Mouse (Mus musculus) embryonic facial prominence, embryonic 11.5 days (tissue): ENCODE measurements at regions not wholly inside any gene's neighbourhood (a gene's known extent, or its start where the extent isn't known, plus 50 kb on each side); places are given as distances from the start of the nearest gene placed in this dataset.

Source experiments
- ATAC-seq: fragments of 200-750 bp; cut with Nextera tagmentation; replicated peaks from 2 replicates; pipeline ENCODE4 v1.8.0; 2017; ENCODE audit warnings: low read depth; ENCODE audit not compliant: insufficient number of reproducible peaks, low FRiP score, low TSS enrichment
- DNase-seq: peaks from one replicate; pipeline ENCODE4 v3.0.0-alpha.2; 2015; ENCODE audit warnings: low spot score
- H3K27ac ChIP-seq: fragments of 300-500 bp; sonication (generic); replicated peaks from 2 replicates; pipeline ENCODE4 v1.5.1; 2014; ENCODE audit warnings: mild to moderate bottlenecking, low read depth, low read length, control low read depth
- H3K27me3 ChIP-seq: fragments of 300-500 bp; sonication (generic); 2 replicates; pipeline ENCODE4 v1.6.1; 2014; ENCODE audit warnings: mild to moderate bottlenecking, low read length, moderate library complexity, mixed read lengths; ENCODE audit not compliant: control insufficient read depth, insufficient read depth
- H3K36me3 ChIP-seq: fragments of 300-500 bp; sonication (generic); replicated peaks from 2 replicates; pipeline ENCODE4 v1.6.1; 2014; ENCODE audit warnings: low read depth, mild to moderate bottlenecking, low read length, moderate library complexity, mixed read lengths; ENCODE audit not compliant: control insufficient read depth, insufficient read depth
- H3K4me1 ChIP-seq: fragments of 300-500 bp; sonication (generic); 2 replicates; pipeline ENCODE4 v1.6.1; 2014; ENCODE audit warnings: low read length, mixed read lengths; ENCODE audit not compliant: control insufficient read depth, insufficient read depth
- H3K4me2 ChIP-seq: fragments of 300-500 bp; sonication (generic); 2 replicates; pipeline ENCODE4 v1.6.1; 2014; ENCODE audit warnings: low read depth, mild to moderate bottlenecking, control low read depth, low read length, moderate library complexity
- H3K4me3 ChIP-seq: fragments of 300-500 bp; sonication (generic); 2 replicates; pipeline ENCODE4 v1.5.1; 2014; ENCODE audit warnings: low read depth, low read length, control low read depth
- H3K9ac ChIP-seq: fragments of 300-500 bp; sonication (generic); replicated peaks from 2 replicates; pipeline ENCODE4 v1.6.1; 2014; ENCODE audit warnings: mild to moderate bottlenecking, control low read depth, low read length
- H3K9me3 ChIP-seq: fragments of 300-500 bp; sonication (generic); replicated peaks from 2 replicates; pipeline ENCODE4 v1.6.1; 2016; ENCODE audit warnings: mild to moderate bottlenecking, low read length, inconsistent platforms, mixed read lengths; ENCODE audit not compliant: control insufficient read depth
- WGBS: fragments of 180-500 bp; shearing (Covaris S2); extraction: QIAGEN DNeasy Blood & Tissue Kit; methylation state at CpG from one replicate; pipeline ENCODE4 v1.1.7; 2014; 5-methylcytosine and 5-hydroxymethylcytosine counted together

DNA sequence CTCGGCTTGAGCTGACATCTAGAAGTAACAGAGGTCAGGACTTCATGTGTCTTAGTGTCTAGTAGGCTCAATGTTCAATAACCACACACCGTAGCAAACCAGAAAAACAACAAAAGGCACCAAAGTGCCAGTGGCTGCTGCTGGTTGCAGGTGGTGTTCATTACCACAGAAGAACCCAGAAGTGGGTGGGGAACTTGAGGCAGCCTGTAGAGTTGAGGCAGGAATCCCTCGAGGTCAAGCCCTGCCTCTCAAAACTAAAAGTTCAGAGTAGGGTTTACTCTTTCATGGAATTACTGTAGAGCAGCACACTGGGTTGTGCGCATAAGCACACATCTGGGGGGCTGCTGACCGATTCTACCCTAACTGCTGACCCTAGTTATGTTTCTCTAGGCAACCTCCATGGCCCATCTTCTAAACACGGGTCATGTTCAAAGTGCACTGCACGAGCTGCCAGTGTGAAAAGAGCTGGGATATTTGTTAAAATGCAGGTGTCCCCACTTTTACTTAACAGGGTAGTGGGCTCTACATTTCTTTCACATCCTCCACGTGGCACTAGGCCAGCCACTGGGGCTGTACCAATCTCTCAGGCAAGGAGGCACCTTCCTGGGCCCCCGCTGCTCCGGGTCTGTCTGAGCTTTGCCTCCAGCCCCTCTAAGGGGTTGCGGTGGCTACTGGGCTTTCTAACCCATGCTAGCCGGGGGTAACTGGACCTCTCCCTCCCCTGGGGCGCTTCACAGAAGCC, 69.6 kb downstream of the Zfp706 start:
- Histone ChIP-seq H3K36me3 (no peaks in the 10 kb centered on the region), H3K4me1 (no peaks in the 10 kb centered on the region; the same call in 1 of the 2 replicates), H3K9ac (peak overlapping the region; percentile 56), H3K9me3 (no peaks in the 10 kb centered on the region), H3K27me3 (no peaks in the 10 kb centered on the region), H3K4me3 (peak overlapping the region; percentile 47), H3K4me2 (peak overlapping the region; percentile 84), H3K27ac (peak overlapping the region; percentile 68)
- peak; percentile 10; the same call in 1 of the 2 replicates for ATAC-seq
- peak; percentile 69 for DNase-seq
- WGBS = 11% methylated on average over 13 of the region's 13 CpGs

DNA sequence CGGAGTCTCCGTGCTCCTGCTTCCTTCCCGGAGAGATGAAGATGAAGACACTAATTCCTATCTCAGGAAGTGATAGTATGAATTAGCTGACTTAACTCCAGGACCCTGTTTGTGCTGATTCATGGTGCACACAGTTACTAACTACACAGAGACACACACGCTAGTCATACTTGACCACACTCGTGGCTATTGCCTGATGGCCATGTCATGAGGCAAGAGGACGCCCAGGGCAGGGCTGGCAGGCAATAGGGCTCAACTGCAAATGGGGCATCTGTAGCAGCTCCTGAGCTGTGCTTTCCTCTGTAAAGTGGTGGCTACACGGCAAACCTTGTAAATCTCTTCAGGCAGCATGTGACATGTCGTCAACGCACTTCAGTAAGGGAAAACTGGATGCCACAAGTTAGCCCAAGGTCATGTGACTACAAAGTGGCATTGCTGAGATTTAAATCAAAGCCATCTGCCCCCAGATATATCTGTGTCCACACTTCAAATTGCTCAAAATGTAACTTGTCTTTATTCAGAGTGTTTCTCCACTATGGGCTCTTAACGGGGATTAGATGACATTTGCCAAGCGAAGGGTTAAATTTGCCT, 70.4 kb downstream of the Zfp706 start:
- Histone ChIP-seq H3K9ac (no peak overlapping the region), H3K36me3 (no peaks in the 10 kb centered on the region), H3K9me3 (no peaks in the 10 kb centered on the region), H3K27ac (no peak overlapping the region), H3K27me3 (no peaks in the 10 kb centered on the region), H3K4me1 (no peaks in the 10 kb centered on the region; the same call in 1 of the 2 replicates), H3K4me3 (no peak overlapping the region), H3K4me2 (no peak overlapping the region)
- WGBS = 78% methylated on average over 11 of the region's 11 CpGs
- DNase-seq (peak; percentile 44), ATAC-seq (no peak)

DNA sequence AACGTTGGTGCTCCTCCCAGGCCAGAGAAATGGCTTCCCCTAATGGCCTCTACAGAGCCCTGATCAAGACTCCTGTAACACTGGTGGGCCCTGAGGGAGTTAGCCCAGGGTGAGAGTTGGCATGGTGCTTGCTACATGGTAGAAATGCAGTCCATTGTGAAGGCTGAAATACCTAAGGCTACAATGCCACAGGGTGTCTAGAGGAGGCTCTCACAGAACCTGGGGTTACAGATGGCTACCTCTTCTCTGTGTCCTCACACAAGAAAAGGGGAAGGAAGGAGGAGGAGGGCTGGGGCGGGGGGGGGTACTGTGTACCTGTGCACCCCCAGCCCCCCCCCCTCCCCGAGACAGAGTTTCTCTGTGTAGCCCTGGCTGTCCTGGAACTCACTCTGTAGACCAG, 72.8 kb downstream of the Zfp706 start:
- ATAC-seq (no peak), DNase-seq (no peak)
- no peak overlapping the region for H3K27ac ChIP-seq
- no peaks in the 10 kb centered on the region; the same call in 1 of the 2 replicates for H3K4me1 ChIP-seq
- H3K9me3 ChIP-seq = no peaks in the 10 kb centered on the region
- no peak overlapping the region for H3K9ac ChIP-seq
- WGBS = 86% methylated on average over 2 of the region's 3 CpGs
- H3K27me3 ChIP-seq = no peaks in the 10 kb centered on the region
- no peak overlapping the region for H3K4me2 ChIP-seq
- no peak overlapping the region for H3K4me3 ChIP-seq
- H3K36me3 ChIP-seq = no peaks in the 10 kb centered on the region

DNA sequence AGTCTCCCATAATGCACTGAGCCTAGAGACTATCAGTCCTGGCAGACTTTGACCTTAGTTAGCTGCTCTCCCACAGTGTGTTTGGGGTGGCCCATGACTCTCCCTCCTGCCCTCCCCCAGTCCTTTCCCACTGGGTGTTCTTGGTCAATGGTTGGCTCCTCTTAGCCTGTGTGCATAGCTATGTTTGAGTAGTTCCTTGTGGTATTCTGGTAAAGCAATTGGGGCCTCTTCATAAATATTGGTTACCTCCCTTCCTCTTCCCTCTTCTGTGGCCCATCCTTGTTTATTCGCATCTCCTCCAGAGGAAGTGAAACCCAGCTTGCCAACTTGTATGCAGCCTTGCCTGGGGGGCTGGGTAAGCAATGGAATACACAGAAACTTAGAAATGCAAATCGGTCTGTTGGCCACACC, 74.0 kb downstream of the Zfp706 start:
- Histone ChIP-seq H3K9ac (no peak overlapping the region), H3K4me2 (no peak overlapping the region), H3K36me3 (no peaks in the 10 kb centered on the region), H3K4me1 (no peaks in the 10 kb centered on the region; the same call in 1 of the 2 replicates), H3K27ac (no peak overlapping the region), H3K9me3 (no peaks in the 10 kb centered on the region), H3K27me3 (no peaks in the 10 kb centered on the region), H3K4me3 (no peak overlapping the region)
- WGBS = 82% methylated on average over 2 of the region's 2 CpGs
- DNase-seq (no peak), ATAC-seq (no peak)

DNA sequence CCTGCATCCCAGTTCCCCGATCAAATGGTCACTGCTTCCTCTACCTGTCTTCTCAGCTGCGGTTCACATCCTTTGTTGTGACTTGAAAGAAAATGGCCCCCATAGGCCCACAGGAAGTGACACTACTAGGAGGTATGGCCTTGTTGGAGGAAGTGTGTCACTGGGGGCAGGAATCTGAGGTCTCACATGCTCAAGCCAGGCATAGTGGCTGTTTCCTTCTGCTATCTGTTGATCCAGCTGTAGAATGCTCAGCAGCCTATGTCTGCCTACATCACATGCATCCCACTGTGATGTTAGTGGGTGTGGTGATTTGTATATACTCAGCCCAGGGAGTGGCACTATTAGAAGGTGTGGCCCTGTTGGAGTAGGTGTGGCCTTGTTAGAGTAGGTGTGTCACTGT, 76.1 kb downstream of the Zfp706 start:
- H3K27ac ChIP-seq = no peak overlapping the region
- DNase-seq (no peak), ATAC-seq (no peak)
- no peaks in the 10 kb centered on the region for H3K4me1 ChIP-seq
- no peak overlapping the region for H3K4me2 ChIP-seq
- H3K9ac ChIP-seq = no peak overlapping the region
- H3K4me3 ChIP-seq = no peak overlapping the region
- no peaks in the 10 kb centered on the region for H3K27me3 ChIP-seq
- 72% methylated on average over 2 of the region's 2 CpGs for WGBS
- no peaks in the 10 kb centered on the region for H3K9me3 ChIP-seq
- H3K36me3 ChIP-seq = no peaks in the 10 kb centered on the region

DNA sequence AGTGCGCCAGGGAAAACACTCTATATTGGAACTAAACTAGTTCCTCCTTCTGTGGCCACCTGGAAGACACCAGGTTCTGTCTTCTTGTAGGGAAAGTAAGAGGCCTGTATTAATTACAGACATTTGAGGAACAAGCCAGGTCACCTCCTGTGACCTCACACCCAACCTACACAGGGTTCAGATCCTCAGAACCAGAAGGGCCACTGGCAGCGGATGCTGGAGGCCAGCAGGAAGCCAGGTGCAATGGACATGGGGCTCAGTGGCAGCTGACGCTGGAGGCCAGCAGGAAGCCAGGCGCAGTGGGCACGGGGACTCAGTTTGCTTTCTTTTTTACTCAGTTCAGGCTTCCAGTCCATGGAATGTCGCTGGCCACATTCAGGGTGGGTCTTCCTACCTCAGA, 77.1 kb downstream of the Zfp706 start:
- H3K4me3 ChIP-seq = no peak overlapping the region
- ATAC-seq (no peak), DNase-seq (no peak)
- no peak overlapping the region for H3K27ac ChIP-seq
- H3K36me3 ChIP-seq = no peaks in the 10 kb centered on the region
- 72% methylated on average over 6 of the region's 6 CpGs for WGBS
- no peaks in the 10 kb centered on the region for H3K4me1 ChIP-seq
- H3K27me3 ChIP-seq = no peaks in the 10 kb centered on the region
- H3K9ac ChIP-seq = no peak overlapping the region
- no peaks in the 10 kb centered on the region for H3K9me3 ChIP-seq
- no peak overlapping the region for H3K4me2 ChIP-seq

DNA sequence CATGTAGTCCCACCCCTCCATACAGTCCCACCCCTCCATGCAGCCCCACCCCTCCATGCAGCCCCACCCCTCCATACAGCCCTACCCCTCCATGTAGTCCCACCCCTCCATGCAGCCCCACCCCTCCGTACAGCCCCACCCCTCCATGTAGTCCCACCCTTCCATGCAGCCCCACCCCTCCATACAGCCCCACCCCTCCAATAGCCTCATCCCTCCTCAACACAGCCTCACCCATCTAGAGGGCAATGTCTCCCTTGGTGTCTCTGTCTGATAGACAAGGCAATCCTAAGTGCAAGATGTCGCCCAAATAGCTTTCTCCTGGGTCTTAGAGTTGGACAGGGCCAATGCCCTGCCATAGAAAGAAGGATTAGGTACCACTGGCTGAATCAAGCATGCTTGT, 77.8 kb downstream of the Zfp706 start:
- no peaks in the 10 kb centered on the region for H3K4me1 ChIP-seq
- H3K36me3 ChIP-seq = no peaks in the 10 kb centered on the region
- ATAC-seq (no peak), DNase-seq (no peak)
- H3K9ac ChIP-seq = no peak overlapping the region
- H3K27ac ChIP-seq = no peak overlapping the region
- 69% methylated on average over 2 of the region's 2 CpGs for WGBS
- no peak overlapping the region for H3K4me2 ChIP-seq
- H3K27me3 ChIP-seq = no peaks in the 10 kb centered on the region
- H3K9me3 ChIP-seq = no peaks in the 10 kb centered on the region
- no peak overlapping the region for H3K4me3 ChIP-seq

DNA sequence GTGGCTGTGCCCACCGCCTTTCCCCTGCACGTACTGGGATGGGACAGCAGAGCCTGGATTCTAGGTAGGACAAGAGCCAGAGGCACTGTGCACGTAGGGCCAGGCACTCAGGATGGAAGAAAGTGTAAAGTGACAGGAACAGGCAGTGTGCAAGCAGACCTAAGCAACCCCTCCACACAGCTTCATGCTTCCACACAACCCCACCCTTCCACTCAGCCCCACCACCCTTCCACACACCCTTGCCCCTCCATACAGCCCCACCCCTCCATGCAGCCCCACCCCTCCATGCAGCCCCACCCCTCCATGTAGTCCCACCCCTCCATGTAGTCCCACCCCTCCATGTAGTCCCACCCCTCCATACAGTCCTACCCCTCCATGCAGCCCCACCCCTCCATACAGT, 78.5 kb downstream of the Zfp706 start:
- H3K4me3 ChIP-seq = no peak overlapping the region
- no peak for DNase-seq
- no peak for ATAC-seq
- no peaks in the 10 kb centered on the region for H3K4me1 ChIP-seq
- no peaks in the 10 kb centered on the region for H3K9me3 ChIP-seq
- 95% methylated on average over 3 of the region's 3 CpGs for WGBS
- no peaks in the 10 kb centered on the region for H3K36me3 ChIP-seq
- no peaks in the 10 kb centered on the region for H3K27me3 ChIP-seq
- no peak overlapping the region for H3K9ac ChIP-seq
- no peak overlapping the region for H3K27ac ChIP-seq
- no peak overlapping the region for H3K4me2 ChIP-seq
